Mouse (Mus musculus) limb, embryonic 15.5 days (tissue): ENCODE data around the gene Mapk11. TPM values are rescaled to one million over a fixed set of nuclear protein-coding genes. Genes with fewer than 3 reads are reported as not detected.

ENCODE experiments used
- ATAC-seq: fragments of 200-750 bp; cut with Nextera tagmentation; 2 replicates; pipeline ENCODE4 v1.8.0; 2017; ENCODE audit warnings: low read depth, moderate TSS enrichment; ENCODE audit not compliant: insufficient number of reproducible peaks, low FRiP score, low TSS enrichment
- H3K27ac ChIP-seq: fragments of 300-500 bp; sonication (generic); 2 replicates; pipeline ENCODE4 v1.5.1; 2015; ENCODE audit warnings: moderate library complexity, mild to moderate bottlenecking, inconsistent platforms
- H3K27me3 ChIP-seq: fragments of 300-500 bp; sonication (generic); 2 replicates; pipeline ENCODE4 v1.6.1; 2015; ENCODE audit warnings: inconsistent platforms
- H3K36me3 ChIP-seq: fragments of 300-500 bp; sonication (generic); 2 replicates; pipeline ENCODE4 v1.6.1; 2015; ENCODE audit warnings: inconsistent platforms
- H3K4me1 ChIP-seq: fragments of 300-500 bp; sonication (generic); 2 replicates; pipeline ENCODE4 v1.6.1; 2015; ENCODE audit warnings: inconsistent platforms
- H3K4me2 ChIP-seq: fragments of 300-500 bp; sonication (generic); 2 replicates; pipeline ENCODE4 v1.6.1; 2015; ENCODE audit warnings: mild to moderate bottlenecking, inconsistent platforms
- H3K4me3 ChIP-seq: fragments of 300-500 bp; sonication (generic); 2 replicates; pipeline ENCODE4 v1.5.1; 2015; ENCODE audit warnings: mild to moderate bottlenecking, inconsistent platforms
- H3K9ac ChIP-seq: fragments of 300-500 bp; sonication (generic); 2 replicates; pipeline ENCODE4 v1.6.1; 2015; ENCODE audit warnings: inconsistent platforms
- H3K9me3 ChIP-seq: fragments of 300-500 bp; sonication (generic); 2 replicates; pipeline ENCODE4 v1.6.1; 2016; ENCODE audit warnings: inconsistent platforms
- WGBS: fragments of 180-500 bp; shearing (Covaris S2); methylation state at CpG from one replicate; pipeline ENCODE4 v1.1.7; 2015; 5-methylcytosine and 5-hydroxymethylcytosine counted together
- polyA plus RNA-seq: library from polyadenylated mRNA; unstranded; fragments of >200 nt; fragmentation: Nextera tagmentation; extraction: Ambion mirVana; gene quantifications from 2 replicates; pipeline ENCODE4 v1.2.1, GENCODE M21; 2015

Gene Mapk11
- polyA plus RNA-seq, 1 experiment from 2014 or later: 8.3 TPM

DNA sequence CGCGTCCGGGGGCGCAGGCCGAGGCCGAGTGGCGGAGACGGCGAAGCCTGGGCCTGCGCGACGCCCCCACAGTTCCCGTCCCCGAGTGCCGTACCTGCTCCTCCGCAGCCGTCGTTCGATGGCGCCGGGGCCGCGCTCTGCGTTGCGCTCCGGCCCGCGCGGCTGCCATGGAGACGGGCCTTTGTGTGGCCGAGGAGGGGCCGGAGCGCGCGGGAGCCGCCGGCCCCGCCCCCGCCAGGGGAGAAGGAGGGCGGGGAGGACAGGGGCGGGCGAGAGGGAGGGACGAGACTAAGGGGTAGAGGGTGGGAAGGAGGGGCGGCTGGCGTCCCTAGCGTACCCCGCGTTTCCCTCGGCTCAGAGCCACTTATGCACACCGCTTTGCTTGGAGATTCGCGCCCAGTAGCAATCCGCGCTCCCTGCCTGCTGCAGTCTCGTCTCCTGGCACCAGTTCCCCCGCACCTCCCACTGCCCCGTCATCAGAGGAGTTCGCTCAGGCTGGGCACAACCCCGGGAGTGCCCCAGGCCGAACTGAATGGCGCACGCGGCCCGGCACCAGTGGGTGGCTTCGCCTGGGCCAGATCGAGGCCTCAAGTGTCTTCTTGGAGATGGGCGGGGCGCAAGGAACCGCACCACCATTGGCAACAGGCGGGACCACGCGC lies 31.3 kb upstream of the Mapk11 start, which contains the start of gene Plxnb2:
TSS of gene Plxnb2 (minus strand) at position 218 of the 659 bp plus-strand sequence.
- peak within 1 kb of the TSS; percentile 94 for H3K27ac ChIP-seq
- peak within 1 kb of the TSS; percentile 83 for H3K4me3 ChIP-seq
- ATAC-seq: peak; percentile 87
- peaks cover 63% of the 10 kb centered on the region for H3K4me1 ChIP-seq
- H3K9ac ChIP-seq: peak within 1 kb of the TSS; percentile 85
- H3K4me2 ChIP-seq: peak within 1 kb of the TSS; percentile 71
- under 1% methylated on average over 58 of the region's 72 CpGs for WGBS
- no peaks in the 10 kb centered on the region for H3K9me3 ChIP-seq
- H3K36me3 ChIP-seq: peaks cover 1% of the 10 kb centered on the region; the same call in 1 of the 2 replicates
- no peaks in the 10 kb centered on the region for H3K27me3 ChIP-seq

DNA sequence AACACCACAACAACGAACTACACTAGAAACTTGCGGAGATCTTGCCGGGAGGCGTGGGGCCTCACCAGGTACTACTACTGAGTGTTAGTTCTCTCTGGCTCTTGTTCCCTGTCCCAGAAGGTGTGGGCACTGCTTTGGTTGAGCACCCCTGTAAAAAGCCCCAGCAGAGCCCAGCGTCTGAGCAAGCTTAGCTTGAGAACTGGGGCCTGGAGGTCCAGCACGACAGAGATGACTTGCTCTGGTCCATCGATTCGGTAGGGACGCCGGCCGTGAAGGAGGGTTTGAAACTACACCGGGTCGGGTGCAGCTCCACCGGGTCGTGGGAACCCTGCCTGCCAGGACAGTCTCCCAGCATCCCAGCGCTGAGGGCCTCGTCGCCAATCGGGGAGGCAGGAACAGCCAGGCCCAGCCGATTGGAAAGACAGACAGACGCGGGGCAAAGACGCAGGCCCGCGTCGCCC lies 30.7 kb upstream of the Mapk11 start:
- no peak for ATAC-seq
- no peaks in the 10 kb centered on the region for H3K36me3 ChIP-seq
- peaks cover 69% of the 10 kb centered on the region for H3K4me1 ChIP-seq
- H3K9ac ChIP-seq: peak overlapping the region; percentile 85
- WGBS: under 1% methylated on average over 26 of the region's 26 CpGs
- peak overlapping the region; percentile 94 for H3K27ac ChIP-seq
- no peaks in the 10 kb centered on the region for H3K9me3 ChIP-seq
- peak overlapping the region; percentile 83 for H3K4me3 ChIP-seq
- peak overlapping the region; percentile 71 for H3K4me2 ChIP-seq
- no peaks in the 10 kb centered on the region for H3K27me3 ChIP-seq

DNA sequence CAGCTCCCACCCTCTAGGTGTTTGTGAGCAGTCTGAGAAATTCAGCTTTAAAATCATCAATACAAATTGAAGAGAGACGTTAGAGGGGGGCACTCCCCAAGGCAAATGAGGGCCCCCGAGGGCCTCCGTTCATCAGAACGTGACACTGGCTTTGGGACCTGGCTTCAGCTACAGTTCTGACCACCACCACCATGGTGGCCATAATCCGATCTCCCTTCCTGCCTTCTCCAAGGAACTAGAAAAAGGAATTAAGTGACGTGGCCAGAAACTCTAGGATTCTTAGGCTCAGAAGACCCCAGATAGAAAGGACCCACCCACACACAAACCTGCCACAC lies 30.2 kb upstream of the Mapk11 start:
- Histone ChIP-seq H3K27me3 (no peaks in the 10 kb centered on the region), H3K4me1 (peaks cover 71% of the 10 kb centered on the region), H3K4me2 (peak overlapping the region; percentile 71), H3K4me3 (peak overlapping the region; percentile 83), H3K9me3 (no peaks in the 10 kb centered on the region), H3K27ac (peak overlapping the region; percentile 94), H3K36me3 (no peaks in the 10 kb centered on the region), H3K9ac (peak overlapping the region; percentile 85)
- no peak for ATAC-seq
- WGBS: under 1% methylated on average over 6 of the region's 6 CpGs

DNA sequence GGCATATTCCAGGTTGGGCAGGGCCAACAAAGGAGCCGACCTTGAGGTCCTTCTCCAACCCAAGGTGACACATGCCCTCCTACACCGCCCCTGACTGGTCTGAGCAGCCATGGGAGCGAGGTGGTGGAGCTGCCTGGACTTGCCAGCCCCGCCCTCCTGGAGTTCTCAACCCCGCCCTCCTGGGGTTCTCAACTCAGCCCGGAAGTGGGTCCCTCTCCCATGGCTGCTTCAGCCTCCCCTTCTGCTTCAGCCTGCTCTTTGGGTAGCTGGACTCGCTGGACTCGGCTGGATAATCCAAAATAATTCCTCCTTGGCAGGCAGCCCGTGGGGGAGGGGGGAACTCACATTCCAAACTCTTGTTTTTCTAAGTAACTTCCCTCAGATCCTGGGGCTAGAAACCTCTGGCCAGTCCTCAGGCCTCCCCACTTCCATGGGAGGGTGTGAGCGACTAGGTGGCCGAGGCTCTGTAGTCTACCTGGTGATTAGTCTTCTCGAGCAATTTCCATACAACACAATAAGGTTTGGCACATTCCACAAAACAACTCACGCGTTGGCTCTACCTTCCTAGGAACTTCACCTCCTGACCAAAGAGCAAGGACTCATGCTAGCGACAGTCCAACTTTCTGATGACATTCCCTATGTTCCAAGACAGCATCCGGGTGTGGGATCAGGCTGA lies 29.7 kb upstream of the Mapk11 start:
- Histone ChIP-seq H3K4me3 (peak overlapping the region; percentile 83), H3K36me3 (no peaks in the 10 kb centered on the region), H3K9ac (peak overlapping the region; percentile 85), H3K4me2 (peak overlapping the region; percentile 71), H3K4me1 (peaks cover 75% of the 10 kb centered on the region), H3K27ac (peak overlapping the region; percentile 94), H3K9me3 (no peaks in the 10 kb centered on the region), H3K27me3 (no peaks in the 10 kb centered on the region)
- under 1% methylated on average over 16 of the region's 16 CpGs for WGBS
- 0 out of 2 replicates have a peak, but pooled peaks have one; percentile 27 for ATAC-seq

DNA sequence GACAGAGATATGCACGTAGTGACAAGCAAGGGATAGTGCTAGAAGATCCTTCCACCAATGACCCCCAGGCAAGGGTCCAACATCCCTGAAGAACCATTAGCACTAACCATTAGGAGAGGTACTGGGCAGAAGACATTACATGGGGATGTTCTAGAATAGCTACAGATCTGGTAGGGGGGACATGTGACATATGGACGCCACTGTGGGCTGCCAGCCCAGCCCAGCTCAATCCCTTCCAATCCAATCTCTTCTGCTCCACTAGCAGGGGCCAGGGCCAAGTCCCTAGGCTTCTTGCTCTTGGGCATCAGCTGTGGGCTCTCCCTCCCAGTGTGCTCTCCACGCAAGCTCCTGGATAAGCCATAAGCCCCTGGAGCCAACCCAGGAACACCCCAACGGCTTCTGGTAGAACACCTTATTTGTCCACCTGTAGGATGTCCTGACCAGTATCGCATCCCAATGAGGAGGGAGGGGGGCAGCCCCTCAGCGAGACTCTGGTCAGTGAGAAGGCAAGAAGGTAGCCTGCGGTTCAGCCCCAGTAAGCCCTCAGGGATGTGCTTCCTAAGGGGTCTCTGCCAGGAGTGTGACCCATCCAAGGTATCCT lies 28.9 kb upstream of the Mapk11 start:
- no peak overlapping the region; the same call in 1 of the 2 replicates for H3K9ac ChIP-seq
- peak overlapping the region; percentile 71 for H3K4me2 ChIP-seq
- H3K4me1 ChIP-seq: peaks cover 82% of the 10 kb centered on the region
- no peaks in the 10 kb centered on the region for H3K27me3 ChIP-seq
- H3K9me3 ChIP-seq: no peaks in the 10 kb centered on the region
- WGBS: 60% methylated on average over 7 of the region's 7 CpGs
- H3K36me3 ChIP-seq: no peaks in the 10 kb centered on the region
- peak overlapping the region; percentile 83 for H3K4me3 ChIP-seq
- ATAC-seq: no peak
- peak overlapping the region; percentile 94 for H3K27ac ChIP-seq

DNA sequence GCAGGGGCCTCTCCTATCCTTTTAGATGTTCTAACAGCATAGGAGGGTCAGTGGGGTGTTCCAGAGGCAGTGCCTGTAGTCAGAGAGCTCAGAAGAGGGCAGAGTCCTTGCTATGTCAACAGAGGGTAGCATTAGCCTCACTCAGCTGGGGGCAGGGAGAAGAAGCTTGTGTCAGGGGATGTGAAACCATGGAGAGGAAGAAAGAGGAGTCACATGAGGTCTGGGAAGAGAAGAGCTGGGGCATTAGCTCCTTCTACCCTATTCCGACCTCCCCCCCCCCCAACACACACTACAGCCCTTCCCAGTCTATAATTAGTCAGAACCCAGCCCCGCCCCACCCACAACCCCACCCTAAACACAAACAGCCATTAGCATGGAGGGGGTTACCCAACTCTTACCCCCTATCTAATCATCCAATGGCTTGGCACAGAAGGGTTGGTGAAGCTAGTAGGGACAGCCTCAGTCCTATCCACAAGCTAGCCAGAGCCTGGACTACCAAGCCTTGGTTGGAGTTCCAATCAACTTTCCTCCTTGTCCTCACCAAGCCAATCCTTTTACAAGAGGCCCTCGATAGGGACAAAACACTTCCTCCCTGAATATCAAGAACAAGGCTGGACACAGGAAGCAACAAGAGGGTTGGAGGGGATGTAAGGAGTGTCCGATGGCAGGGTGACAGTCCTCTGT lies 28.3 kb upstream of the Mapk11 start:
- Histone ChIP-seq H3K4me3 (peak overlapping the region; percentile 83; the same call in 1 of the 2 replicates), H3K9ac (no peak overlapping the region), H3K27me3 (no peaks in the 10 kb centered on the region), H3K4me2 (peak overlapping the region; percentile 71; the same call in 1 of the 2 replicates), H3K9me3 (no peaks in the 10 kb centered on the region), H3K27ac (peak overlapping the region; percentile 94), H3K4me1 (peaks cover 87% of the 10 kb centered on the region), H3K36me3 (no peaks in the 10 kb centered on the region)
- 66% methylated on average over 3 of the region's 4 CpGs for WGBS
- no peak for ATAC-seq

DNA sequence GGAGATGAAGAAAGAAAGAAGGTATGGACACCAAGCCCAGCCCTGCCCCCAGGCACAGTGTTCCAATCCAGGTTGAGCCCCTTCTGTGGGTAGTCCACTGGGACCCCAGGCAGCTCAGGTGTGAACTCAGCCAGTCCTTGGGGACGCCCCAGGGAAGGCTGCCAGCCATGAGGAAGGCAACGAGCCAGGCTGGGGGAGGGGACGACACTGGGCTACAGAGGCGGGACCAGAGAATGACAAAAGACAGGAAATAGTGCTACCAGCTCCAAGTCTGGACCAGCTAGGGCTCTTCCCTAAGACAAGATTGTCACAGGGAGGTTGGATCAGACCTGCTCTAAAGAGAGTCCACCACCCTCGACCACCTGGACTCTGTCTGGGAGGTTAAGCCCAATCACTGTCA lies 27.7 kb upstream of the Mapk11 start:
- H3K9ac ChIP-seq: no peak overlapping the region
- ATAC-seq: no peak
- 15% methylated on average over 5 of the region's 5 CpGs for WGBS
- no peaks in the 10 kb centered on the region for H3K9me3 ChIP-seq
- H3K27ac ChIP-seq: peak overlapping the region; percentile 71
- no peak overlapping the region for H3K4me3 ChIP-seq
- no peaks in the 10 kb centered on the region for H3K36me3 ChIP-seq
- no peaks in the 10 kb centered on the region for H3K27me3 ChIP-seq
- peaks cover 87% of the 10 kb centered on the region for H3K4me1 ChIP-seq
- H3K4me2 ChIP-seq: 0 out of 2 replicates have a peak overlapping the region, but pooled peaks have one; percentile 8

DNA sequence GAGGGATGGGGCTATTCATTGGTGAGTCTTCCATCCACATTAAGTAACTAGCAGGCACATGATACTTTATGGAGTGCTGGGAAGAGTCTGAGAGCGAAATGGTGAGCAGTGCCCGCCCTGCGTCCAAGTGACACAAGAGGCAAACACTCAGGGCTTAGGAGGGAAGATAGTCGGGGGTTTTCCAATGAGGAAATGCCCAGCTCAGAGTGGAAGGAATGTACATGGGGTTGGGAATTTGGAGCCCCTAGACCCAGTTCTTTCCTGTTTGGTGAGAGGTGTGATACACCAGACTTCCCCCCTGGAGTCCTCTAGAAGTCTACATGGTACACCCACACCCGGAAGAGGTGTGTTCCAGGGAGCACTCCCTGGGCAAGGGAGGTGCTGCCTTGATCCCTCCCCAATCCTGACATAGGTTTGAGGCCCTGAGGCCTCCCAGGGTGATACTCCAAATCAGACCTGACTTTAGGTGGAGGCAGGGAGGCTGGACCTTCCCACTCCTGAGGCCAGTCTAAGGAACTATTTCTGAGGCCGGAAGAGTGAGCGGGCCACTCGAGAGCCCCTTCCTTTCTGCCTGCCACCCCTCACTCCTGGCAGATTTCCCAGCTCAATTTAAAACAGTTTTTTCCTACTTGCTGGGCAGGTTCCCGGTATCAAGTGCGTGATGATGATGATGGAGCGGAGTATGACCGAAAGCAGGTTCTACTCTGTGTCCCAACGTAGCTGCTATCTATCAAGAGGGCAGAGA lies 26.2 kb upstream of the Mapk11 start:
- ATAC-seq: no peak
- Histone ChIP-seq H3K27ac (peak overlapping the region; percentile 68), H3K9me3 (no peaks in the 10 kb centered on the region), H3K4me3 (no peak overlapping the region), H3K4me1 (peaks cover 85% of the 10 kb centered on the region), H3K9ac (no peak overlapping the region), H3K4me2 (no peak overlapping the region), H3K27me3 (no peaks in the 10 kb centered on the region), H3K36me3 (no peaks in the 10 kb centered on the region)
- 55% methylated on average over 13 of the region's 13 CpGs for WGBS

DNA sequence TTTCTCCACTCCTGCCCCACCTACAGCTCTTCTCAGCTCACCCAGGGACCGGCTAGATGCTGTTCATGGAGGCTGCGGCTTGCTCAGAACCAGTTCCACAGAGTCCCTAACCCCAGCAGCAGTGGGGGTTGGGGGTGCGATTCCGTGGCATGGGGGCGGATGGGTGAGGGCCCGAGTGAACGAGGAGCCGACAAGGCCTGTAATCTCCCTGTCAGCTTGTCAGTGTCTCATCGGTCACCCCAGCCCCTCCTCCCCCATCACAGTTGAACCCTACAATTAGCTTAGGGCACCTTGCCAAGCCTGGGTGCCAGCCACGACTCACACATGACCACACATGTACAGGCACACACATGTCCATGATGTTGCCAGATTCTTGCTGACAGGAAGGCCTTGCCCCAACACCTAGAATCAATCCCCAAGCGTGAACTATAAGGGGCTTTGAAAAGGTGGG lies 25.5 kb upstream of the Mapk11 start:
- peak overlapping the region; percentile 68 for H3K27ac ChIP-seq
- ATAC-seq: no peak

DNA sequence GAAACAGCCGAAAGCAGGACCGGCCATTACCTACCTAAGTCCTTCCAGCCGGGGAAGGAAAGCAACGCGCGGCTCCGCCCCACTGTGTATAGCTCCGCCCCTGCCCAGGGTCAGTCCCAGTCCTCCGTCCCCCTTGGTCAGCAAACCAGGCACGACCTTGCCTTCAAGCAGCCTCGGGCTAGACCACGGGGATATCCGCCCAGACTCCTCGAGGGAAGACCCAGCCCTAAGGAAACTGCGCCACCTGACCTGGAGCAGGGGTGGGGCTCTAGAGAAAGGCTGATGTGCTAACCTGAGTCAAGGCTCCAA lies 24.4 kb upstream of the Mapk11 start:
- H3K4me3 ChIP-seq: peak overlapping the region; percentile 53
- peaks cover 94% of the 10 kb centered on the region for H3K4me1 ChIP-seq
- no peaks in the 10 kb centered on the region for H3K27me3 ChIP-seq
- WGBS: 4% methylated on average over 15 of the region's 15 CpGs
- H3K9me3 ChIP-seq: no peaks in the 10 kb centered on the region
- ATAC-seq: no peak
- H3K27ac ChIP-seq: peak overlapping the region; percentile 72
- H3K4me2 ChIP-seq: peak overlapping the region; percentile 98
- 0 out of 2 replicates have a peak overlapping the region, but pooled peaks have one; percentile 54 for H3K9ac ChIP-seq
- H3K36me3 ChIP-seq: 0 out of 2 replicates have a peak, but pooled peaks cover 1% of the 10 kb centered on the region

More for the DNA sequence above, 25.5 kb upstream of the Mapk11 start:
- Histone ChIP-seq H3K4me3 (0 out of 2 replicates have a peak overlapping the region, but pooled peaks have one; percentile 53), H3K9ac (no peak overlapping the region), H3K4me2 (no peak overlapping the region), H3K9me3 (no peaks in the 10 kb centered on the region), H3K4me1 (peaks cover 91% of the 10 kb centered on the region), H3K27me3 (no peaks in the 10 kb centered on the region), H3K36me3 (no peaks in the 10 kb centered on the region)
- WGBS: 52% methylated on average over 11 of the region's 11 CpGs
